16 mouse cellular contexts compared by ENCODE assay signal in the genomic region with DNA sequence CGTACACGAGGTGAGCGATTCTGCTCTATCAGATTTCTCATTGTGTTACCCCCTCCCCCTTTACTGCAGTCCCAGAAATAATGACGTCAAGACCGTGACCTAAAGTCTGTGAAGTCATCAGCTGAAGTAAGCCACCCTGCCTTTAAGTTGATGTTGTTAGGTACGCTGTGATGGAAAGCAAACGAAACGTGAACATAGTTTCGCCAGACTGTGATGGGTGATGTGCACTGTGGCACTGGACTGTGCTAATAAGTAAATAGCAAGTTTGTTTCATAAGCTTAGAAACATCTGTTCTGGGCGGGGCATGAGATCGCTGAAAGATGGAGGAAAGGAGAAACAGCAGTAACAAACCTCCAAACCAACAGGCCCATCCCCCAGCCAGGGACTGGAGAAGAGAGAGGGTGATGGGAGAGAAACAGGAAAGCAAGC.
DNase-seq lines count a peak whose midpoint lies in the region; ATAC-seq and TF ChIP-seq lines count a peak whose summit lies in the region.
"Had no signal": no experiment of that assay in that cellular context is flagged by ENCODE, and none has a peak within 500 bp of the region (broad histone marks: within the 10 kb centered on the region; RNA-seq: fewer than 3 reads in every experiment).

No protein-coding gene starts in this region.

- H3K27ac ChIP-seq in lung, embryonic 14.5 days (ENCODE audit: low read depth): no peak overlapping the region
- H3K27ac ChIP-seq in limb, embryonic 11.5 days (replicated peaks; ENCODE audit: low read depth, low read length): no peak overlapping the region
- no peak overlapping the region for H3K27ac ChIP-seq in forebrain, embryonic 11.5 days (ENCODE audit: low read depth, low read length)
- no peak overlapping the region for H3K27ac ChIP-seq in kidney, adult 2 months (ENCODE audit: insufficient read depth, low read depth, low read length)
- H3K27ac ChIP-seq: intestine, embryonic 15.5 days; neural tube, embryonic 15.5 days had no signal

- TF ChIP-seq POLR2A in kidney, adult 2 months (IDR thresholded peaks at IDR 0.05; ENCODE audit: low read depth, low read length): no peak

- WGBS in lung, embryonic 14.5 days: 57% methylated on average over 11 of the region's 11 CpGs
- 62% methylated on average over 11 of the region's 11 CpGs for WGBS in limb, embryonic 11.5 days
- WGBS in forebrain, embryonic 11.5 days: 75% methylated on average over 11 of the region's 11 CpGs
- WGBS in kidney, adult 2 months: 67% methylated on average over 11 of the region's 11 CpGs

- H3K36me3 ChIP-seq in lung, embryonic 14.5 days (ENCODE audit: insufficient read depth): no peaks in the 10 kb centered on the region
- H3K36me3 ChIP-seq in limb, embryonic 11.5 days (ENCODE audit: control insufficient read depth, insufficient read depth, low read length): no peaks in the 10 kb centered on the region
- H3K36me3 ChIP-seq in forebrain, embryonic 11.5 days (ENCODE audit: control insufficient read depth, insufficient read depth, low read length): no peaks in the 10 kb centered on the region
- no peaks in the 10 kb centered on the region for H3K36me3 ChIP-seq in kidney, adult 2 months (ENCODE audit: control insufficient read depth, insufficient read depth, low read length)
- H3K36me3 ChIP-seq: intestine, embryonic 15.5 days; neural tube, embryonic 15.5 days had no signal

- no peak for TF ChIP-seq CTCF in lung, embryonic 14.5 days (IDR thresholded peaks at IDR 0.05; ENCODE audit: low read depth)
- TF ChIP-seq CTCF in kidney, adult 2 months (conservative IDR thresholded peaks at IDR 0.05; ENCODE audit: insufficient read depth, insufficient read length, low read depth, low read length): no peak

- H3K4me2 ChIP-seq in lung, embryonic 14.5 days: no peak overlapping the region
- H3K4me2 ChIP-seq in limb, embryonic 11.5 days (ENCODE audit: low read depth, severe bottlenecking): no peak overlapping the region
- no peak overlapping the region for H3K4me2 ChIP-seq in forebrain, embryonic 11.5 days (ENCODE audit: low read depth, low read length, severe bottlenecking)
- H3K4me2 ChIP-seq: intestine, embryonic 15.5 days; neural tube, embryonic 15.5 days had no signal

- H3K4me3 ChIP-seq in lung, embryonic 14.5 days (ENCODE audit: low read depth, low read length): no peak overlapping the region
- no peak overlapping the region for H3K4me3 ChIP-seq in limb, embryonic 11.5 days (ENCODE audit: low read depth, low read length)
- H3K4me3 ChIP-seq in forebrain, embryonic 11.5 days (ENCODE audit: low read depth, low read length): no peak overlapping the region
- no peak overlapping the region for H3K4me3 ChIP-seq in kidney, adult 2 months (ENCODE audit: insufficient read depth, low read depth, low read length)
- H3K4me3 ChIP-seq: intestine, embryonic 15.5 days; neural tube, embryonic 15.5 days had no signal

- H3K9ac ChIP-seq in lung, embryonic 14.5 days: no peak overlapping the region
- H3K9ac ChIP-seq in limb, embryonic 11.5 days (ENCODE audit: low read length): no peak overlapping the region
- no peak overlapping the region for H3K9ac ChIP-seq in forebrain, embryonic 11.5 days (ENCODE audit: low read length)
- H3K9ac ChIP-seq: forebrain, postnatal 0 days; intestine, embryonic 15.5 days; neural tube, embryonic 15.5 days had no signal

- no peak for ATAC-seq in lung, embryonic 14.5 days (ENCODE audit: insufficient read depth)
- peak; percentile 34 for ATAC-seq in activated CD4-positive, CD25-positive, alpha-beta regulatory T cell, adult 4 months
- peak; percentile 41; the same call in 1 of the 2 replicates for ATAC-seq in limb, embryonic 11.5 days (ENCODE audit: insufficient number of reproducible peaks, low FRiP score, low TSS enrichment, low read depth)
- ATAC-seq in forebrain, embryonic 11.5 days (replicated peaks; ENCODE audit: low FRiP score): no peak
- ATAC-seq: forebrain, postnatal 0 days; intestine, embryonic 15.5 days had no signal

- H3K9me3 ChIP-seq in lung, embryonic 14.5 days (ENCODE audit: low read depth, low read length): no peaks in the 10 kb centered on the region
- H3K9me3 ChIP-seq in limb, embryonic 11.5 days (ENCODE audit: control insufficient read depth, low read length): no peaks in the 10 kb centered on the region
- H3K9me3 ChIP-seq in forebrain, embryonic 11.5 days (ENCODE audit: control insufficient read depth, low read length): no peaks in the 10 kb centered on the region
- H3K9me3 ChIP-seq: intestine, embryonic 15.5 days; neural tube, embryonic 15.5 days had no signal

- peaks cover 2% of the 10 kb centered on the region; the same call in 1 of the 2 replicates for H3K4me1 ChIP-seq in lung, embryonic 14.5 days (ENCODE audit: insufficient read depth)
- peaks cover 7% of the 10 kb centered on the region; the same call in 1 of the 2 replicates for H3K4me1 ChIP-seq in limb, embryonic 11.5 days (ENCODE audit: control insufficient read depth, insufficient read depth, low read length)
- peaks cover 5% of the 10 kb centered on the region; the same call in 1 of the 2 replicates for H3K4me1 ChIP-seq in forebrain, embryonic 11.5 days (replicated peaks; ENCODE audit: control insufficient read depth, insufficient read depth, low read length)
- no peaks in the 10 kb centered on the region for H3K4me1 ChIP-seq in kidney, adult 2 months (ENCODE audit: control insufficient read depth, insufficient read depth, low read length)

- no peaks in the 10 kb centered on the region for H3K27me3 ChIP-seq in lung, embryonic 14.5 days (ENCODE audit: insufficient read depth, low read length)
- H3K27me3 ChIP-seq in limb, embryonic 11.5 days (ENCODE audit: control insufficient read depth, insufficient read depth, low read length): no peaks in the 10 kb centered on the region
- no peaks in the 10 kb centered on the region for H3K27me3 ChIP-seq in forebrain, embryonic 11.5 days (ENCODE audit: control insufficient read depth, insufficient read depth, low read length)
- no peaks in the 10 kb centered on the region for H3K27me3 ChIP-seq in kidney, adult 2 months (replicated peaks; ENCODE audit: control insufficient read depth, insufficient read depth, low read length)
- H3K27me3 ChIP-seq: intestine, embryonic 15.5 days; neural tube, embryonic 15.5 days had no signal

- DNase-seq in lung, embryonic 14.5 days: peak; percentile 12
- DNase-seq in lung, postnatal 4 days: no peak
- DNase-seq in CD4-positive, CD25-positive, alpha-beta regulatory T cell, adult 2 months (ENCODE audit: low read depth, low spot score): peak; percentile 79
- peak; percentile 35 for DNase-seq in limb, embryonic 11.5 days (ENCODE audit: low spot score)
- DNase-seq in forebrain, embryonic 11.5 days (ENCODE audit: low spot score): no peak
- no peak for DNase-seq in adrenal gland, postnatal 14 days
- DNase-seq in kidney, adult 2 months: no peak
- DNase-seq: cerebellum, adult 9-11 months; forebrain, postnatal 0 days; heart, postnatal 14 days; kidney, postnatal 10 days; layer of hippocampus, postnatal 36 days; lung, postnatal 36 days had no signal

Comparison
In these comparisons a context has a peak if more than half of its experiments do, and no peak if none do; other contexts are left out.
1. DNase-seq: peak in lung, embryonic 14.5 days (single experiment), CD4-positive, CD25-positive, alpha-beta regulatory T cell, adult 2 months (single experiment) and limb, embryonic 11.5 days (single experiment); none in lung, postnatal 4 days (0 of 2), forebrain, embryonic 11.5 days (single experiment), adrenal gland, postnatal 14 days (single experiment) and kidney, adult 2 months (single experiment).
2. ATAC-seq: peak in activated CD4-positive, CD25-positive, alpha-beta regulatory T cell, adult 4 months (single experiment) and limb, embryonic 11.5 days (single experiment); none in lung, embryonic 14.5 days (single experiment) and forebrain, embryonic 11.5 days (single experiment).